Mouse (Mus musculus): ENCODE data around the gene Ddx4.

- TF ChIP-seq CTCF (IDR thresholded peaks at IDR 0.05; ENCODE audit: extremely low read depth, insufficient read depth, low read length): no peak
- TF ChIP-seq POLR2A (IDR thresholded peaks at IDR 0.05; ENCODE audit: extremely low read depth, insufficient read depth, low read length): no peak
These were observed 20.5 kb upstream of the Ddx4 start for GRCm38 (mm10) chr13:112672797-112673196.
